Mouse (Mus musculus) gastrocnemius, adult 8-10 months (tissue): ENCODE measurements around the gene Eef1e1. TPM values are rescaled to one million over a fixed set of nuclear protein-coding genes. Genes with fewer than 3 reads are reported as not detected.

Experiments used
- total RNA-seq, 4 experiments: library from RNA; stranded (reverse); gene quantifications; 2 replicates each; pipeline ENCODE4 v1.2.4; 2022

The Eef1e1 gene
- total RNA-seq, 4 experiments from 2014 or later = 12.5 to 19.0 (median 16.5) TPM

Other genes starting within 250 kb of the Eef1e1 start
- 10 to 100 TPM; 25.2 to 36.1 (median 28.2) TPM for gene Txndc5, start 130.2 kb downstream of the Eef1e1 start, total RNA-seq
- 1 to 10 TPM; 6.0 to 7.3 (median 6.5) TPM for gene Bloc1s5, start 23.9 kb downstream of the Eef1e1 start, total RNA-seq